Mouse (Mus musculus) ES-E14 (cell line): Measurements from ENCODE around the gene Chpf2.

Experiments used
- CHD2 ChIP-seq: IDR thresholded peaks from 2 replicates; pipeline ENCODE4 v1.6.1; 2014; ENCODE audit warnings: mild to moderate bottlenecking, low read depth, low read length, inconsistent platforms
- ZNF384 ChIP-seq: IDR thresholded peaks from 2 replicates; pipeline ENCODE4 v1.6.1; 2012; ENCODE audit warnings: low read depth, low read length, inconsistent platforms

- TF ChIP-seq ZNF384 = no peak
- TF ChIP-seq CHD2 = no peak
Observed at GRCm38 (mm10) chr5:24576801-24577182, 9.7 kb upstream of the Chpf2 start.
